Mouse (Mus musculus): ENCODE measurements around the gene Fam209. TPM values are rescaled to one million over a fixed set of nuclear protein-coding genes. Genes with fewer than 3 reads are reported as not detected.

Gene Fam209
- polyA plus RNA-seq, 1 experiment from 2014 or later = 0.33 TPM

- no peaks in the 10 kb centered on the region for H3K27me3 ChIP-seq (ENCODE audit: control insufficient read depth, insufficient read depth, low read length)
- TF ChIP-seq EP300 (optimal IDR thresholded peaks at IDR 0.05) (no peak), CTCF (IDR thresholded peaks at IDR 0.05; ENCODE audit: low read depth) (no peak)
- 0 out of 2 replicates have a peak, but pooled peaks cover 3% of the 10 kb centered on the region for H3K36me3 ChIP-seq (ENCODE audit: control insufficient read depth, insufficient read depth, low read length)
- H3K27ac ChIP-seq (replicated peaks) = peak overlapping the region; percentile 77
- WGBS = 25% methylated on average over 6 of the region's 6 CpGs
- peak overlapping the region; percentile 87 for H3K4me3 ChIP-seq (ENCODE audit: low read depth, low read length)
- DNase-seq (ENCODE audit: low spot score) = peak; percentile 63
- peak overlapping the region; percentile 80 for H3K9ac ChIP-seq (ENCODE audit: low read length)
- H3K9me3 ChIP-seq (ENCODE audit: control insufficient read depth, low read length) = no peaks in the 10 kb centered on the region
- no peaks in the 10 kb centered on the region for H3K4me1 ChIP-seq (replicated peaks; ENCODE audit: control insufficient read depth, insufficient read depth)
- ATAC-seq (ENCODE audit: low FRiP score, low TSS enrichment) = peak; percentile 38; the same call in 1 of the 2 replicates
- H3K4me2 ChIP-seq (replicated peaks; ENCODE audit: low read depth) = peak overlapping the region; percentile 78
These were observed 31.1 kb upstream of the Fam209 start for GRCm38 (mm10) chr2:172441176-172441575.

- H3K4me3 ChIP-seq (ENCODE audit: low read depth, low read length) = no peak overlapping the region
- TF ChIP-seq EP300 (optimal IDR thresholded peaks at IDR 0.05) = no peak
- no peak for TF ChIP-seq CTCF (IDR thresholded peaks at IDR 0.05; ENCODE audit: low read depth)
- H3K4me2 ChIP-seq (replicated peaks; ENCODE audit: low read depth) = no peak overlapping the region
- 80% methylated on average over 4 of the region's 4 CpGs for WGBS
- H3K27ac ChIP-seq (replicated peaks) = no peak overlapping the region
- peaks cover 18% of the 10 kb centered on the region; the same call in 1 of the 2 replicates for H3K36me3 ChIP-seq (ENCODE audit: control insufficient read depth, insufficient read depth, low read length)
- H3K4me1 ChIP-seq (replicated peaks; ENCODE audit: control insufficient read depth, insufficient read depth) = no peaks in the 10 kb centered on the region
- H3K9ac ChIP-seq (ENCODE audit: low read length) = no peak overlapping the region
- no peaks in the 10 kb centered on the region for H3K9me3 ChIP-seq (ENCODE audit: control insufficient read depth, low read length)
- H3K27me3 ChIP-seq (ENCODE audit: control insufficient read depth, insufficient read depth, low read length) = no peaks in the 10 kb centered on the region
- peak; percentile 85 for ATAC-seq (ENCODE audit: low FRiP score, low TSS enrichment)
- peak; percentile 63 for DNase-seq (ENCODE audit: low spot score)
These were observed 26.7 kb upstream of the Fam209 start for GRCm38 (mm10) chr2:172445617-172446016.

GRCm38 (mm10) chr2:172447317-172447716 is 25.0 kb upstream of the Fam209 start:
- WGBS = 89% methylated on average over 6 of the region's 6 CpGs
- Histone ChIP-seq H3K4me2 (replicated peaks; ENCODE audit: low read depth) (no peak overlapping the region), H3K9ac (ENCODE audit: low read length) (no peak overlapping the region), H3K27me3 (ENCODE audit: control insufficient read depth, insufficient read depth, low read length) (no peaks in the 10 kb centered on the region), H3K36me3 (ENCODE audit: control insufficient read depth, insufficient read depth, low read length) (peaks cover 23% of the 10 kb centered on the region), H3K9me3 (ENCODE audit: control insufficient read depth, low read length) (no peaks in the 10 kb centered on the region), H3K4me1 (replicated peaks; ENCODE audit: control insufficient read depth, insufficient read depth) (no peaks in the 10 kb centered on the region), H3K27ac (replicated peaks) (no peak overlapping the region), H3K4me3 (ENCODE audit: low read depth, low read length) (no peak overlapping the region)
- TF ChIP-seq CTCF (IDR thresholded peaks at IDR 0.05; ENCODE audit: low read depth) (peak; percentile 68), EP300 (optimal IDR thresholded peaks at IDR 0.05) (no peak)
- ATAC-seq (ENCODE audit: low FRiP score, low TSS enrichment) (no peak), DNase-seq (ENCODE audit: low spot score) (peak; percentile 27)

GRCm38 (mm10) chr2:172448329-172448728 is 24.0 kb upstream of the Fam209 start:
- Histone ChIP-seq H3K36me3 (ENCODE audit: control insufficient read depth, insufficient read depth, low read length) (peaks cover 31% of the 10 kb centered on the region), H3K9me3 (ENCODE audit: control insufficient read depth, low read length) (no peaks in the 10 kb centered on the region), H3K27me3 (ENCODE audit: control insufficient read depth, insufficient read depth, low read length) (no peaks in the 10 kb centered on the region), H3K4me2 (replicated peaks; ENCODE audit: low read depth) (no peak overlapping the region), H3K4me1 (replicated peaks; ENCODE audit: control insufficient read depth, insufficient read depth) (no peaks in the 10 kb centered on the region), H3K4me3 (ENCODE audit: low read depth, low read length) (no peak overlapping the region), H3K27ac (replicated peaks) (no peak overlapping the region), H3K9ac (ENCODE audit: low read length) (no peak overlapping the region)
- ATAC-seq (ENCODE audit: low FRiP score, low TSS enrichment) = no peak
- DNase-seq (ENCODE audit: low spot score) = no peak
- TF ChIP-seq EP300 (optimal IDR thresholded peaks at IDR 0.05) = no peak
- TF ChIP-seq CTCF (IDR thresholded peaks at IDR 0.05; ENCODE audit: low read depth) = no peak
- WGBS = 88% methylated on average over 4 of the region's 4 CpGs

- H3K27me3 ChIP-seq (ENCODE audit: control insufficient read depth, insufficient read depth, low read length) = no peaks in the 10 kb centered on the region
- no peak overlapping the region for H3K4me3 ChIP-seq (ENCODE audit: low read depth, low read length)
- H3K9me3 ChIP-seq (ENCODE audit: control insufficient read depth, low read length) = no peaks in the 10 kb centered on the region
- no peaks in the 10 kb centered on the region for H3K4me1 ChIP-seq (replicated peaks; ENCODE audit: control insufficient read depth, insufficient read depth)
- no peak overlapping the region for H3K9ac ChIP-seq (ENCODE audit: low read length)
- ATAC-seq (ENCODE audit: low FRiP score, low TSS enrichment) (no peak), DNase-seq (ENCODE audit: low spot score) (no peak)
- no peak overlapping the region for H3K4me2 ChIP-seq (replicated peaks; ENCODE audit: low read depth)
- peaks cover 31% of the 10 kb centered on the region for H3K36me3 ChIP-seq (ENCODE audit: control insufficient read depth, insufficient read depth, low read length)
- TF ChIP-seq EP300 (optimal IDR thresholded peaks at IDR 0.05) = no peak
- TF ChIP-seq CTCF (IDR thresholded peaks at IDR 0.05; ENCODE audit: low read depth) = no peak
- H3K27ac ChIP-seq (replicated peaks) = no peak overlapping the region
- WGBS = 76% methylated on average over 6 of the region's 6 CpGs
These were observed 21.7 kb upstream of the Fam209 start for GRCm38 (mm10) chr2:172450640-172451039.

GRCm38 (mm10) chr2:172452031-172452430 is 20.3 kb upstream of the Fam209 start:
- H3K27ac ChIP-seq (replicated peaks) = no peak overlapping the region

More at GRCm38 (mm10) chr2:172452031-172452430, 20.3 kb upstream of the Fam209 start:
- H3K9ac ChIP-seq (ENCODE audit: low read length) = no peak overlapping the region
- TF ChIP-seq CTCF (IDR thresholded peaks at IDR 0.05; ENCODE audit: low read depth) = no peak
- TF ChIP-seq EP300 (optimal IDR thresholded peaks at IDR 0.05) = no peak
- no peak overlapping the region for H3K4me3 ChIP-seq (ENCODE audit: low read depth, low read length)
- H3K27me3 ChIP-seq (ENCODE audit: control insufficient read depth, insufficient read depth, low read length) = no peaks in the 10 kb centered on the region
- peaks cover 28% of the 10 kb centered on the region for H3K36me3 ChIP-seq (ENCODE audit: control insufficient read depth, insufficient read depth, low read length)
- H3K4me2 ChIP-seq (replicated peaks; ENCODE audit: low read depth) = no peak overlapping the region
- no peaks in the 10 kb centered on the region for H3K4me1 ChIP-seq (replicated peaks; ENCODE audit: control insufficient read depth, insufficient read depth)
- ATAC-seq (ENCODE audit: low FRiP score, low TSS enrichment) = no peak
- DNase-seq (ENCODE audit: low spot score) = no peak
- H3K9me3 ChIP-seq (ENCODE audit: control insufficient read depth, low read length) = no peaks in the 10 kb centered on the region
- WGBS = 84% methylated on average over 4 of the region's 4 CpGs
